Mouse (Mus musculus) right cerebral cortex, postnatal 14 days (tissue): Measurements from ENCODE around the gene Ppfia4.
A peak's percentile ranks its signal among the peaks of the same experiment; 100 is the strongest.

Experiments used
- DNase-seq: peaks from one replicate; pipeline ENCODE4 v3.0.0; 2022

Gene Ppfia4

DNA sequence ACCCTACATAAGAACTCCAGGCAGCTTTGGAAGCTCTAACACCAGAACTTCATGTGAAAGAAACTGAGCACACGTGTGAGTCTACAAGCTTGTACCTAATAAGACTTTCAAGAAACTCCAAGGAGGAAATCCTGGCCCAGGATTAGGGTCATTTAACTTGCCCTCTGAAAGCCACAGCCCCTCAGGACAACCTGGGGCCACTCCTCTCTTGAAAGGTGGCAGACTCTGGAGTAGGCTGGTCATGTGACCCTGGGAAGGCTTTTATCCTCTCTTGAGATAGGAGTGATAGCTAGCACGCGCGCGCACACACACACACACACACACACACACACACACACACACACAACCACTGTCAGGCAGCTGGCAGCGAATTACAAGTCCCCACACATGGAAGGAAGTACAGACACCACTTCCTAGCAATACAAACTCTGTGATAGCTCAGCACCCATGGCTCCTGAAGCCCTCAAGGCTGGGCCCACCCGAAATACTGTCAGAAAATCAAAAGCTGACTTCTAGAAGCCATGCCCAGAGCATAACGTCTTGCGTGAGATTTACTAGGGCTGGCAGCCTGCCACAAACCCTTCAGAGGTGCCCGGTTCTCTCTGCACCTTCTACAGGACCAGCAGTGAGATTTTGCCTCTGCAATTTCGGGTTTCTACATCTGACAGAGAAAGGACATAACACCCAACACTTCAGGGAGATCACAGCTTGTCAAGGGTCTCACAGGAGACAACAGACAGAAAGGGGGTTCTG lies 4.4 kb upstream of the Ppfia4 start:
- no peak for DNase-seq

DNA sequence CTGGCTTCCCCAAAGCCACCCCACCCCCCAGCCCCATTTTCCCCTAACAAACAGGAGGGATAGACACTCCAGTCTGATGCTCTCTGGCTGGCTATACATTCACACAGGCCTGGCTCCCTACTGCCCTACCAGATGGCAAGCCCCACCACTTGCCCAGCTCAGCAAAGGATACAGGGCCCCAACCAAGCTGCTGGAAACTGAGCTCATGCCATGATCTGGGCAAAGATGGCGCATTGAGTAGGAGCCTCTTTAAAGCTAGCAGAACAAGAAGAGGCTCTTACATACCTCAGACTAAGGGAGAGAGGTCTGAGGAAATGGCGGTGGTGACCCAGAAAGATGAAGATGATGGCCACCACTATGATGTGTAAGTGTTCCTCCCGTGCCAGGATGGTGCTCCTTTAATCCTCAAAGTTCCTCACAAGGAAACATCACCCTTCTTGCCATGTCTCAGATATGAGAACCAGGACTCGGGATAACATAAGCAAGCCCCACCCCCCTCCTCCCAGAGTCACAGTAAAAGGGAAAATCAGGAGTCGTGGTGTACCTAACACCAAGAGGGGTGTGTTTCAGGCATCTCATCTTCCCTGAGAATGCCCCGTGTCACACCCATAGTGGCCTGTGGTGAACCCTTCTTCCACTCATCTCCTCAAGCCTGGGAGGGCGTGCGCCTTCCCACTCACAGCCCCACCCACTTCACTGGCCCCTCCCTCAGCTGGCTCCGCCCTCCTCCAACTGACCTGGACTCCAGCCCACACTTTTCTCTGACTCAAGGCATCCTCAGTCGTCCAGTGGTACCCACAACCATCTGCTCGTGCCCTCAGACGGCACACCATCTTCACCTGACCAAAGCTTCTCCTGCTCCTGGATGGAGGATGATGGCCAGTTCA lies 3.4 kb upstream of the Ppfia4 start:
- DNase-seq = no peak

DNA sequence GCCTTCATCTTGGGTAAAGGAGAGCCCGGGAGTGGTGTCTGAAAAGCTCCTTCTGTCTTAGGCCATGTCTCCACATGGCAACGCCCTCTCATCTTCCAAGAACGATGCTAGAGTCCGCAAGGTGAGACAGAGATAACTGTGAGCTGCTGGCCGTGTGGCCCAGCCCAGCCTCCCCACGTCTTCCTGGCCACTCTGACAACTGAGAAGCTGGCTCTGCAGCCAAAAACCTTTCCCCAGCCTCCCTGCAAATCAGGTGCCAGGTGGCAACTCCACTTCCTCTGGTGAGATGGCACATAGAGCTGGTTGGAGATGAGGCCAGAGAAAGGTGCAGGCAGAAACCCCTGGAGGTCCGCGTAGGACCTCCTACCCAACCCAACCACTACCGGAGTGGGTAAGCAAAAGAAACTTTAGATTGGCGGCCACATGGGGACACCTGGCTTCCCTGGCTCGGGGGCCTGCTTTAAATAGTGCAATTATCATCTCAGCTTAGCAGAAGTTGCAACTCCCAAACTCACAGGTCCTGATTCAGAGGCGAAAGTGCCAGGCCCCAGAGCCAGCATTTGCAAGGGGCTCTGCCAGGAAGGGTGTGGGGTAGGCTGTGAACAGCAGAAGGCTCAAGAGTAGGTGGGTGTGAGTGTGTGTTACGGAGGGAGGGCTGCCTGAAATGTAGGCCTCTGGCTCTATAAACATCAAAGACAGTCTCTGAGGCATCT lies 2.6 kb upstream of the Ppfia4 start:
- DNase-seq = peak; percentile 57

DNA sequence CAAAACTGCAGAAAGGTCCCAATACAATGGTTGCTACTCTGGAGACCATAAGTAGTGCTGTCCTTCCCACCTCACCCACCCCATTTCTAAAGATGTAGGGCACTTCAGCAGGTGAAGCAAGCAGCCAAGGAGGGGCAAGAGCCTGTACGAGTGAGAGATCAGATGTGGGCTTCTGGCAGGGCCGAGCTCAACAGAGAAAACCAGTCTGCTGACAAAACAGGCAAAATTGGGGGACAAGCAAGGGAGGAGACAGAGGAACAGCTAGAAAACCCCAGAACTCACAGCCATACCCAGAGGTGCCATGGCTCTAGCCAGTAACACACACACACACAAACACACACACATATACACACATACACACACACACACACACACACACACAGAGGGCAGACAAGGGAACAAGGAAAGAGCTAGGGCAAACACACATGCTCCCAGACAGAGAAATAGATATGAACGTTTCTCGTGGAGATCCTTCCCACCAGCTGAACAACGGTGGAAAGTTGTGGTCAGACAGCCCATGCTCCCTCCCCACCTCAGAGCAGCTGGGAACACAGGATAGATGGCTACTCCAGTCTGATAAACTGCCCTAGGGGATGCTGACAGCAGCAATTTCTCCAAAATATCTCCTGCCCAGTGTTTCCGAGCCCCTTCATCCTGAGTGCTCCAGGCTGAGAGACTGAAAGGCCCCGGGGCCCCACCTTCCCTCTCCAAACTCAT lies 1.5 kb upstream of the Ppfia4 start:
- no peak for DNase-seq

DNA sequence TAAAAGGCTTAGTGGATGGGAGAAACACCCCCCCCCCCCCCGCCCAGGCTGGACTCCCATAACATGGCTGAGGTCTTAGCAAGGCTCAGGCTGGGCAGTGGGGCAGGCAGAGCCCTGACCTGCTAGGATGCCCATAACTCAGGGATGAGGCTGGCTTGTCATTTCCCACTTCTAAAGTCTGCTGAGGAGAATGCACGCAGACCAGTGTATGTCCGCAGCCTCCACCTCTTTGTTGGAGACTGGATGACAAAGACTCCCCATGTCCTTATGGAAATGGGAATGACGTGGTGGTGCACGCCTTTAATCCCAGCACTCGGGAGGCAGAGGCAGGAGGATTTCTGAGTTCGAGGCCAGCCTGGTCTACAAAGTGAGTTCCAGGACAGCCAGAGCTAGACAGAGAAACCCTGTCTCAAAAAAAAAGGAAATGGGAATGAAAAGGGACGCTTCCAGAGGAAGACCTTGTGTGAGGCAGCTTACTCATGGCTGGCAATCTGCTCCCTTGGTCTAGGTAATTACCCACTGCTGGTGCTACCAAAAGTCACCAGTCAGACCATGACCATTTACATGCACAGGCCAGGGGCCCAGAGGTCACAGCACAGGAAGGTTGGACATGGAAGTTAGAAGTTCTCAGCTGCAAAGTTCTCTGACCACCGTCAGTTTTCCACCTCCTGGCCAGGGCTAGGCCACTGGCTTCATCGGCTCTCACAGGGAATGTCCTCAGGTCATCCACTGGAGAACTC lies 813 bp upstream of the Ppfia4 start:
- no peak for DNase-seq

DNA sequence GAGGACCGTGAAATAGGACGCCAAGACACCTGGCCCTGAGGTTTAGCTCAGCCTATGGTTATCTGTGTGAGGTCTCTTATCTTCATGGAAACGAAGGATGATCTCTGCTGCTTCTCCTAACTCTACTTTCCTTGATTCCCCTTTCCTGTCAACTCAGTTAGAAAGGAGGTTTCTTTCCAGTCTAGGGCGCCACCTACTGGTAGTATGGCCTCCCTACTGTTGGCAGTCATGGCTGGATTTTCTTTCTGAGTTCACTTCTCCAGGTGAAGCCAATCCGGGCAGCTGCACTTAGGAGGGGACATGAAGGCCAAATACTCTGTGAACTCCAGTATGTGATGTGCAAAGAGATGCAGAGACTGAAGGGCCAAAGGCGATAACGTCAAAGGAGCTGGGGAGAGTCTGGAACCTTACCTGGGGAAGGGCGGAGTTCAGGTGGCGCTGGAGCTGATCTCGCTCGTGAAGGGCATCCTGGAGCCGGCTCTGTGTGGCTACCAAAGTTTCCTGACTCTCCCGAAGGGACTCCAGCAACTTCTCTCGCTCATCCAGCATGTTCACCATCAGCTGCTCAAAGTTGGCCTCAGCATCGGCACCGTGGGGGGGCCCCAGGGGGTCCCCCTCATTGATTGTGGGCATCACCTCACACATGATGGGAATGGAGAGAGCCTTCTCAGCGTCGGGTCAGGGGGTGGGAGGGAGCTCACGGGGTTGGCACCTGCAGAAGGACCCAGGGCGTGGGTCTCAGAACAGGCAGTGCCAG lies 671 bp downstream of the Ppfia4 start:
- peak; percentile 86 for DNase-seq

DNA sequence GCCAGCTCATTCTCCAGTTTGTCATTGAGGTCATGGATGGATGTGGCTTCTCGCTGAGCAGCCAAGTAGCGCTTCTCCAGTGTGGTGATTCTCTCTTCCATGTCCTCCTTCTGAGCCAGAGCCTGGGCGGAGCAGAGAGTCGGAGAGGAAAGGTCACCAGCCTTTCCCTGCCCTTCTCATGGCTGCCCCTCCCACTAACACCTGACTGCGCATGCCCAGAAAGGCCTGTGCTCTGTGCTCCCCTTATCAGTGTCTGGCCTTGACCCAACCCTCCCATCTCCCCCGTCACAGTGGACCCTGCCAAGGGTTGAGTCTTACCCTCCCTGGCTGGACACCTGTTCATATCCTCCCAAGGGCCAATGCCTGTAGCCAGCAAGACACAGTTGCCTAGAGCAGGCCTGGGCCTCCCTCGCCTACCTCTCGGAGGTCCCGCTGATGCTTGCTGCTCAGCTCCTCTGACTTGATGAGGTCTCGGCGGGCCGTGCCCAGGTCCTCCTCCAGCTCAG lies 5.8 kb downstream of the Ppfia4 start:
- no peak for DNase-seq

DNA sequence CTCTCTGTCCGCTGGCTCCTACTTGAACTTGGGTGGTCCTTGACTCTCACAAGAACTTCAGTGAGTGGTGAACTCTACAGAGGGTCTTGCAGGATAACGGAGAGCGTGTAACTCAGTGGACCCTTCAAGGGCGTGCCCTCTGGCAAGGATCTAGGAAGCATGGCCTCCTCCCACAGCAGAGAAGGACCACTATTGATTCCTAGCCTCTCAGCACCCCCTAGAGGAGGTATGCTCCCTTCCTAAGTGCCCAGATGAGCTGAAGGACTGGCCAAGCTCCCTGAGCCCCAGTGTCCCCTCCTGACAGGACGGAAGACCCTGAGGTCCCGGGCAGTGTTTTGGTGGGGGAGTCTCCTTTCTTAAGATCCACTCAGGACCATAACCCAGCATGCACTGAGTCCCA lies 10.1 kb downstream of the Ppfia4 start:
- no peak for DNase-seq

DNA sequence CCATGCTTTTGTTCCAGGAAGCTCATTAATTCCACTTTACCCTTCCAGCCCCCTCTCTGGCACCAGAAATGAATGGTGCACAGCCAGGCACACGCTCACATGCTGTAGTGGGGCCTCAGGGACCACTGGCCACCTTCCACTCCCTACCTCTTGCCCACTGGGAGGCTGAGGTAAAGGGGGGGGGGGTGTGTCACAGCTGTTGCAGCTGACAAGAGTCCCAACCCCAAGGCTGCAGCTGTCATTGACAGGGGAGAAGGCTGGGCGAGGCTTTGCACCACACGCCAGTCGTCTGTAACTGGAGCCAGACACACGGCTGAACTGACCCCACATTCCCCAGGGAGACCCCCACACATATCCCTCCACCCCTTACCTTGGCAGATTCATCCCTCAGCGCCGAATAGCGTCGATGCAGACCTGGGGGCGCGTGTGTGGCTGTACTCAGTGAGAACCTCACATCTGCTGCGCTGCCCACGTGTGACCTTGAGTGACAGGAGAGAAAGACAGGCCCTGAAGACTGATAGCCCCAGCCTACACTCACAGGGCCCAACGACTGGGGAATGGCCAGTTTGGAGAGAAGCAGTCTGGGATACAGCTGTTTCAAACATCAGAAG lies 11.9 kb downstream of the Ppfia4 start:
- DNase-seq = no peak

DNA sequence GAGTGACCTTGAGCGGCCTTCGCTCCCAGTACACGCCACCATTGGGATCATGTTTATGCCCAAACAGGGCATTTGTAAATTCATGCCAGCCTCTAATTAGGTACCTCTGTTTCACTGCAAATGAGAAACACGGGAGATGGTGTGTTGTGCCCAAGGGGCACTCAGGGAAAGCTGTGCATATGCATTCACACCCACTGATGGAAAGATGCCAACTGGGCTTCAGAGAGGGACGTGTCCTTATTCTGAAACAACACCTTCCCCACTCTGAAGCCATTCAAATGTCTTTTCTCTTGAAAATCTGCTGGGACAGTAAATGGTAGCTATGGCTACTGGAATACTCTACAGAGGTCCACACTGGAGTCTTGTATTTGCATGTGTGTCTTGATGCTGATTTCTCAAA lies 14.5 kb downstream of the Ppfia4 start:
- no peak for DNase-seq

DNA sequence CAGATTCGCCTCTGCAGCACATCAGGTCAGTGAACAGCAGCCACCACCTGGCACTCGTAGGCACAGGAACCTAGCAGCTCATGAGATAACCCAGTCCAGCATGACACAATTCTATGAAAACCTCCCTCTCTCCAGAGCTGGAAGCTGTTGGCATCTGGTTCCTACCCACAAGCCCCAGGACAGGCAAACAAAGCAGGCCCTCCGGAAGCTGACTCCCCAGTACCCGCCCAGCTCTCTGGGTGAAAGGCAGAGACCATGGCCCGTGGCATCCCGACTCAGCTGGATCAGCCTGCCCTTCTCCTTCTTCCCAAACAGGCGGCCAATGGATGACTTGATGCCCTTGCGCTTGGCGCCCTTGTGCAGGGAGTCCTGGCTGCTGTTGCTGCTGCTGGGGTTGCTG lies 16.4 kb downstream of the Ppfia4 start:
- no peak for DNase-seq

DNA sequence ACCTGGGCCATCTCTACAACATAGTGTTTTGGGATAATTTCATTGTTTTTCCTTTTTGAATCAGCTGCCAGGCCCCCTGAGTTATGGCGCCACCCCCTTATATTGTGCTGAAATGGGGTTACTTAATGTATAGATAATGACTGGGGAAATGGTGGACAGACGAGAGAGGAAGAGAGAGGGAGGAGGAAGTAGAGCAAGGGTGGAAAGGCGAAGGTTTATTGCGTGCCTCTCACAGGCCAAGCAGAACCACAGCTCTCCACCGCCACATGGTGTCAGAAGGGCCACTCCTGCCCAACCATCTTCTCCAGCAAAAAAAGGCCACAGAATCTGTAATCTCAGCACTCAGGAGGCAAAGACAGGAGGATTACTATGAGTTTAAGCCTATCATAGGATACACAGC lies 17.5 kb downstream of the Ppfia4 start:
- DNase-seq = no peak

DNA sequence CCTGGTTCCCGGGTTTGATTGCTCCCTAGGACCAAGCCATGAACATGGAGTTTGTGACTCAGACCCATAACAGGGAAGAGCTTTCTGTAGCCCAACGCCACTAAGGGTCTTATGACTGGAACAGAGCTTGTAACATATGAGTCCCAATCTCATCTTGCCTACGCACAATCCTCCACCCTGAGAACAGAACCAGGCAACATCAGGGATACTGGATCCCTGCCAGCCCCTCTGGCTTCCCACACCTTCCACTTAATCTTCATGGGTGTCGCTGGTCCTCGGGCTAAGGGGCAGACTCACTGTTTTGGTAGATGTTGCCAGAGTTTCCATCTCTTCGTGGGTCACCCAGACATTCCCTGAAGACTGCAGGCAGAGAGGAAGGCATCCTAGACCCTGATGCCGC lies 21.0 kb downstream of the Ppfia4 start:
- DNase-seq = no peak

DNA sequence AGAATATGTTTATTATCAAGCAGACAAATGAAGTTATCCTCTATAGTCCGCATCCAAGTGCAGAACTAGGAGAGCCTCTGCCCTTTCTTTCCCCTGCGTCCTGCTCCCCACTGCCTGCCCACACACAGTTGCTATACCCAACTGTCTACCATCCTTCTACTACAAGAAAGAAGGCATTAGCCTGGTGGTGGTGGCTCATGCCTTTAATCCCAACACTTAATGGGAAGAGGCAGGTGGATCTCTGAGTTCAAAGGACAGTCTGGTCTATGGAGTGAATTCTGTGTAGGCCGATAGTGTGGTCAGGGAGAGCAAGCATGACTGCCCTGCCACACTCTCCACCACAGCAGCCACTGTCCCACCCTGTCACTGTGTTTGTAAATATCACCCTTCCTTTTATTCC lies 22.0 kb downstream of the Ppfia4 start:
- DNase-seq = no peak

DNA sequence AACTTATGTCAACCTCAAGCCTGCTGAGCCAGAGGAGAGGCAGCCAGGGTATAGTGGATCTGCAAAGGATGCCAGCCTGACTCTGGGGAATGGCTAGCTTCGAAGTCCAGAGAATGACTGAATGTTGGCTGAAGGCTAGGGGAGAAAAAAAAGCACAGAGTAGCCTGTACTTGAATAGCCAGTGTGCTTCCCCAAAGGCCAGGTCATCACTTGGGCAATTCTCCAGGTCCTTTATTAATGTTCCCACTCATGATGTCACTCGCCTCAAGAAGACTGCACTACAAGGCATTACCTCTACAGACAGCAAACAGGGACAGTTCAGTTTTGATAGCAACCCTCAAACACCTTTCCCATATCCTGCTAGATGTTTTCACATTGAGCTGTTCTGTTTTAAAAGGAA lies 22.4 kb downstream of the Ppfia4 start:
- no peak for DNase-seq

DNA sequence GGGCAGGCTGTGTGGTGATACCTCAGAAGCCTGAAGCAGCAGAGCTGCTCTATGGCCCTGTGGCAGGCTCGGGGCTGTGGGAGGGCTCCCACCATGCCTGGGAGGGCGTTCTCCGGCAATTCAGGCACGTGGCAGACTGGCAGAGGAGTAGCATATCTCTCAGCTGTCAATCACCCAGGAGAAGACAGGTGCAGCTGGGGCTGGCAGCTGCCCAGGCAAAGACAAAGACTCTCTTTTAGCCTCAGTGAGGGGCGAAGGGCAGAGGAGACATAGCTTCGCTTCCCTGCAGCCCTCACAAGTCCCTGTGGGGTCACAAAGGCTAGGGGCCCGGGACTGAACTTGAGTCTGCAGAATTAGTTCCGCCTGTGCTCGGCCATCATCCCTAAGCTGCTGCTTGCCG lies 25.3 kb downstream of the Ppfia4 start:
- DNase-seq = no peak

DNA sequence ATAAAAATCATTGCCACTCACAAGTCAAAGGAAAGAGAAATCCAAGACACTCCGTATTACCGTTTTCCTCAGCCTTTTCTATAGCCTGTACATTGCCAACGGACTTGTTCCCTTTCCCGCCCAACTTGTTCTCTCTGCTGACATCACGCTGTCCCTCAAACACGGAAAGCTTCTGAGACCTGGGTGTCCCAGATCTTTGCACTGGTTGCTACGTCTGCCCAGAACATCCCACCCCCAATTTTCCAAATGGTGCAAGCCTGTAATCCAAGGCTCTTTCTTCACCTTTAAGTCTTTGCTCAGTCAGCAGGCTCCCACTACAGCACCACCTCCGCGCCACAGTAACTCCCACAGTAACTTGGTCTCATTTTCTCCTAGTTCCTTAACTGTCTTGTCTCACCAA lies 27.8 kb downstream of the Ppfia4 start:
- DNase-seq = no peak

DNA sequence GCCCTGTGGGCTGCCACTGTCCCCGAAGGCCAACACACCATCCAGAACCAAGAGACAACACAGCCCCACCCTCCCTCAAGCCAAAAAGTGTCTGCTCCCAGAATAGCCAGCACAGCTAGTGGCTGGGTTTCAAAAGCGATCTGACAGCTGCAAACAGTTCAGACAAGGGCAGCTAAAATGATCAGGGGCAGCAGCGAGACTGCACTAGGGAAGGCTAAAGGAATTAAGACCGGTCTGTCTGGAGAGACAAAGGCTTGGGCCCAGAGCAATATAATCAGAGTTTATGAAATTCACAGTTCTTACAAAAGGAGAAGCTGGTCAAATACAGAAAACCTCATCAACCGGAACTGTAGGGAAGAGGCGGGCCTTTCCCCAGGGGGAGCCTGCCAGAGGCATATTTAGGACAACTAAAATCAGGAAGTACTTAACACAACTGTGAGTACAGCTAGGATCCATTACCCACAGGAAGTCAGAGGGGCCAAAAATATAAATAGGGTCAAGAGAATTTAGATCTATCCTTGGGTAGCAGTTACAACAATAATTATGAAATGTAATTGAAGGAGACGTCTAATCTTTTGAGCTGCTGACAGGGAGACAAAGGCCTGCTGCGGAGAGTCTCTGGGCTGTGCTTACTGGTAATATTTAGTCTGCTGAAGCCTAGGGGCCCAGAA lies 30.0 kb downstream of the Ppfia4 start:
- no peak for DNase-seq

DNA sequence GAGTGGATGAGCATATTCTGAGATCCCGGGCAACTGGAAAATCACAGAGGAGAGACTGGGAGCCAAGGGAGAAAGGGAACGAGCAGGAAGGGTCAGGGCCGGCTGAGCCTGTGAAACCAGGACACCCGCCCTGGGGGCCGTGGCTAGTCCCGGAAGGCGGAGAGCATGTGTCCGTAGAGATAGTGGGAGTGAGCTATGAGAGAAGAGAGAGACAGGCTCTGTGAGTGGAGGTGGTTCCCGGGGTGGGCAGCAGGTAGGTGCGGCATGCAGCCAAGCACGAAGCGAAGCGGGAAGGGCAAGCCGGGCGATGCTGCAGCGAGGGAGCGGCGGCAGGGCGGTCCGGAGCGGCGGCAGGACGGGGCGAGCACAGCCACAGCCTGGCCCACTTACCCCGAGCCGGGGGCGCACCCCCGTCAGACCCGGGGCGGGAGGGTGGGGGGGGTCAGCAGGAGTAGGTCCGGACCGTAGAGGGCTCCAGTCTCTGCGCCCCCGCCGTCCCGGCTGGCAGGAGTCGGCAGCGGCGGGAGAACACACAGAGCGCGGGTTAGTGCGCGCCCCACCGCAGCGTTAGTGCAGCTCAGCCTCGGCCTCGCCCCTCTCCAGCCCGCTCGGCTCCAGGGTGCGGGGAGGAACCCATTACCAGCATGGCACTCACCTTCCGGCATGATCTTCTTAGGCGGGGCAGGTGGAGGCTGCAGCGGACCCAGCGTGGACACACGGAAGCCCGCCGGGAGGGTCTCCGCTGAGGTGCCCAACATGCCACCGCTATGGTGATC lies 33.9 kb downstream of the Ppfia4 start:
- peak; percentile 23 for DNase-seq
